Mouse (Mus musculus) neural tube, embryonic 10.5 days (tissue): ENCODE measurements at regions not wholly inside any gene's neighbourhood (a gene's known extent, or its start where the extent isn't known, plus 50 kb on each side); places are given as distances from the start of the nearest gene placed in this dataset.

Experiments
- DNase-seq: peaks from one replicate; pipeline ENCODE4 v3.0.0-alpha.2; 2017; ENCODE audit warnings: low spot score; ENCODE audit errors: extremely low spot score

DNA sequence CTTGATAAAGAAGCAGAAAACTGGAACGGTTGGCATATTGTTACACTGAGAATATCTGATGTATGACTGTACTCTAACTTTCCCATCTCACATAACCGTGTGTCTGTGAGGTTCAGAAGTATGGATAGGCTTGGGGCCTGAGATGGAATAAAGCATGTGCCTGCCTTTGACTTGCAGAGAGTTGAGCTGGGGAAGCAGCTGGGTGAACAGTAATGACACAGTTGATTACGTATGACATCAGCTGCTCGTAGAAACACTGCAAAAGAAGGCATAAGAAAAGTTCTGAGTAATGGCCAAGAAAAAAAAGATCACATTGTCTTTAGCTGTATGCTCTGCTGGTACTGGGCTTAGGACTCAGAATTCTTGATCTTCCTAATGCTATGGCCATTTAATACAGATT lies 138.4 kb upstream of the Cnr1 start:
- DNase-seq: no peak

DNA sequence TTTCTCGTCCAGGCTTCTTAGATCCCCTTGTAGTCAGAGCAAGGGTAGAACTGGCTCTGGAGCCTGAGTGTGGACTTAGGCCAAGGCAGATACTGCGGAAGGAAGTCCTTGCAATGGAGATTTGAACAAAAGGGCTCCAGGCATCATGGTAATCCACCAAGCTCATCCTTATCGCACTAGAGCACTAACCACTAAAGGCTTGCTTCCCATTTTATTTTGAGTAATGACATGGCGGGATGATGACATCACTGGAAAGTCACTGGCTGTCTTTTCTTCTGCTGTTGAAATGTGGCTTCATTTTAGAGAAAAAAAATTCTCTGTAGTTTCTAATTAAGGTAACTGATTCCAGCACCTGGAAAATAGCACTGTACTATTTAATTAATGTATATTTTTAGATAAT lies 137.4 kb upstream of the Cnr1 start:
- DNase-seq: no peak

DNA sequence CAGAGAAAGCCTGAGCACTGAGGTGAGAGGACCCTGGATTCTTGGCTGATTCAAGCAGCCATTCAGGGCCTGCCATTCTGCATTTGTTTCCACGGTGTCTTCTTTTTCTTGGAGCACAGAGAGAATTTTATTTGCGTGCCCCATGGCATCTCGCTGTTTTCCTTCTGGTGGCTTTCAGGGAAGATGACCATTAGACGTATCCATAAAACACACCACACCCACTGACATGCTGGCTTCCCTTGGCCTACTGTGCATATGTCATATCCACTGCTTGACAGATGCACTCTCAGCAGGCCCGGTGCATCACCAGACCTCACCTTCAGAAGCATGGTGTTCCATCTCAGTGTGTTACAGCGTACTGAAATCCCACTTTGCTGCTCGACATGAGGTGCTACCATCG lies 131.0 kb upstream of the Cnr1 start:
- DNase-seq: no peak

DNA sequence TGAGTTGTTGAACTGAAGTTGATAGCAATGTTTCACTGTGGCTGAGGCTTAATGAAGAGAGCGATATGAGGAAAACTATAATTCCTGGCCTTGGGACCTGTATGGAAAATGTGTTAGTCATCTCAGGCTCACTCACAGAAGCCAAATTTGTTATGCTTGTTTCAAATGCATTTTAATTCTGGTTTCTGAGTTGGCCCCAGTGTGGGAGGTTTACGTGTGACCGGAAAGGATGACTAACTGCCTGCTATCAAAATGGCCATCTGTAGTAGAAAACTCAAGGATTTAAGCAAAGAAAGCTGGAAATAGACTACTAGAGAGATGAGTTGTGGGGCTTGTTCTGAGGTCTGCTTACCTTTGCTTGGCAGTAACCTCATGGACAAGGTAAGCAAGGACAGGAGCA lies 128.9 kb upstream of the Cnr1 start:
- no peak for DNase-seq

DNA sequence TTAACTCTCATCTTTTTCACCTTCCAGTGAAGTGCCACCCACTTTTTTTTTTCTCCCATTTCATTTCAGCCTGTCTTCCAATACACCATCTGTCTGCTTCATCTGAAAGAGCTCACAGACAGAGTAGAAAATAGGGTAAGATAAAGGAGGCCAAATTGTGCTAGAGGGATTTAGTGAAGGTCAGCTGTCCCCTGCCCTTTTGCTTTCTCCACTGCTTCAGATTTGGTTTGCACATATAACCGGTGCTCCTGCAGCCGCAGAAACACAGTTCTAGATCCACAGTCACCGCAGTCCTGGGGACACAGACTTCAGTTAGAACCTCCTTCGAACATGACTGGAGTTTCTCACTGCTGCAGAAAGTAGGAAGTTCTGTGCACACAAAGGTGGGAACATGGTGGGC lies 126.4 kb upstream of the Cnr1 start:
- no peak for DNase-seq

DNA sequence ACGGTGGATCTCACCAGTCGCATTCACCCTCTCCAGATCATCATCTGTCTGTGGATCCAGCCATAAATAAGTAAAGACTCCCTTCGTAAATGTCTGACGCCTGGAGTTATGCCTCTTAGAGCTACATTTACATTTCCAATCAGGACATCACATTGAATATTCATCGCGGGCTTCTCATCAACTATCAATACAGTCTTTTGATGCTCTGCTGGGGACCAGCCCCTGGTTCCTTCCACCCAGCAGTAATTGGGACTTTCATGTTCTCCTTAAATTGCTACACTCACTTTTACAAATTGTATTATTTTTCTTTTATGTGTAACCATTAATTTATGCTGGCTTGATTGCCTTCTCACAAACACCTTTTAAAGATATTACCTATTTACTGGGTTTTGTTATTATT lies 125.7 kb upstream of the Cnr1 start:
- no peak for DNase-seq

DNA sequence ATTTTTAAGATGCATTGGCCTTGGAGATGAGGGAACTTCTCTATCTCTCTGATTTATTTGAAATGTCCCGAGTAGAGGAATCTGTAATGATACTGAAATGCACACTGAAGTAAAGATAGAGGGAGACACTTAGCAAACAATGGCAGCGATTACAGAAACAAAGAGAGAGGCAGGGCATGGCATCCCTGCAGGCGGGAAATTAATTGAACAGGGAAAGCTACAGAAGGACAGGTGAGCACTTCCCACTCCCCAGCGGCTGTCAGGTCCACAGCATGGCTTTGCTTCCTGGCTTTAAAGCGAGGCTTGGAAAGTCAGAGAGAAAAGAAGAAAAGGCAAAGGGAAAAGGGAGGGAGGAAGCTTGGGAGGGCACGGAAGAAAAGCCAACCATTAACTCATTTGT lies 125.3 kb upstream of the Cnr1 start:
- no peak for DNase-seq

DNA sequence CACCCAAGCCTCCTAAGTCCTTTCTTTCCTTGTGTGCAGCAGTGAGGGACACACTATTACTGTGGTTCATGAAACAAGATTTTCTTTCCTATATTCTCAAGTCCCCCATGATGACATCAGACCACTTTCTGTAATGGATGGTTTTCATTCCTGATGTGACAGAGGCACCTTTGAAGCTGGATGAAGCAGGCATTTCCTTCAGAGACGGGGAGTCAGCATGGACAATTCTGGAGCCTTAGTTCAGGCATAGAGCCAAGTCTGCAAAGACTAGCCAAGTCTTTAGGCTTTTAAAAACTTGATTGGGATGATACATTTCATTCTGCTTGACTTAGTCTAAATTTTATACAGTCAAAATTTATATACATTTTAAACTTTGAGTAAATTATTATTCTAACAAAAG lies 124.6 kb upstream of the Cnr1 start:
- no peak for DNase-seq

DNA sequence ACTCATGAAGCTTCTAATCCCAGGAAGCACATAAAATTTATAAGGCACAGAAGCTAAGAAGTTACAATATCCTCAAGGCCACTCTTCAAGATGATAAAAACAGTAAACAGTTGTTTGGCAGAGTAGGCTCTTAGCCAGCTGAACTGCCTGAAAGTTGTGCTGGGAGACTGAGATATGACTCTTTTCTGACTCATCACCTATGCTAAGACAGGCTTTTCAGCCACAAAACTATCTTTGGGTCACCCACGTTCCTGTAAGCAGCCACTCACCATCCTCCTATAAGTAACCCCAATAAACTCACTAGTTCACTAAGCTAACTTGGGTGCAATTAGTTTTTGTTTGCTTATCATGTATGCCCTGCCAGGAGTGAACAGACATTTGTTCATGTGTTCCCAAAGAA lies 112.1 kb upstream of the Cnr1 start:
- no peak for DNase-seq

DNA sequence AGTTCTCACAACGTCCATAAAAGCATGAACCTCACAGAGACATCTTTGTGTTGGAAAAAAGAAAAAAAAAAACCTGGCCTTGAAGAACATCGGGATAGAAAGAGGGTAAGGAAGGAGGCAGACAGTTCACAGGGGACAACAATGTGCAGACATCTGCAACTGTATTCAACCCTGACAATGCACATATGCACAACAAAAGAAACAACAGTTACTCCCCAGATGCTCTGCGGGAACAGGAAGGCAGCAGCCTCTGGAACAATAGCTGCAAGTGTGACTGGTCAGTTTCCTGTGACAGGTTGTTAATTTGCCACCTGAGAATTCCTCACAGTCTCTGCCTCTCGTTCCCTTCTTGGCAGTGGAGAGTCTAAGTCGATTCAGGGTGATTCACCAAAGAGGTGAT lies 100.5 kb upstream of the Cnr1 start:
- no peak for DNase-seq

DNA sequence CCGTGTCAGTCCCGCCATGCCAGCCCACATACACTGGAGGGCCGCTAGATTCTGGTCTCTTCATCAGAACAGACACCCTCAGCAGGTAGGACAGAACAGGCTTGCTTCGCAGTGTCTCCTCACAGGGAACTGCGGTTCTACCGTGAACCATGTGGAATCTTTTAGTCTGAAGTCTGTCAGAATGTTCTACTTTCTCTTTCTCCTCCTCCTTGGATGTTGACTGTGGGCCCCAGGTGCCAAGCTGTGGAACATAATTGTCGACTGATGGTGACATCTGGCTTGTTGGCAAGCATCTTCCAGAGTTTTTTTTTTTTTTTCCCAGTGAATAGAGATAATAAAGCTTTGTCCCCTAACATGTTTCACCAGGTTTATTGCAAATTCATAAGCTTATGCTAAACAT lies 91.3 kb upstream of the Cnr1 start:
- DNase-seq: no peak

DNA sequence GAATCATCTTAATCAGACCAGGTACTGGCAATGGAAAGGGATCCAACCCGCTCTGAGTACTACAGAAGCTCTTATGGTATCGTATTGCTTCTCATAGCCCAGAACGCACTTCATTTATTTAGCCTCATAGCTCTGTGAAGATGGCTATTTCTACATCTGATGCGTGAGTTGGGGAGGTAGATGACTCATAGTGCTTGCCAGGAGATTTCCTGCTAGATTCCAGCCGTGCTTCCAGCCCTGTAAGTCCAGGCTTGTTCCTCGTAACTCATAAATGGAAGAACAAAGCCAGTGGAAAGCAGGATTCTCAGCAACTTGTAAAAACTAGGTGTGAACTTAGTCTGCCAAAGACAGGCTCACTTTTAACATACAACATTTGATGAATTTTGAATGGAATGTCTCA lies 86.0 kb upstream of the Cnr1 start:
- no peak for DNase-seq

DNA sequence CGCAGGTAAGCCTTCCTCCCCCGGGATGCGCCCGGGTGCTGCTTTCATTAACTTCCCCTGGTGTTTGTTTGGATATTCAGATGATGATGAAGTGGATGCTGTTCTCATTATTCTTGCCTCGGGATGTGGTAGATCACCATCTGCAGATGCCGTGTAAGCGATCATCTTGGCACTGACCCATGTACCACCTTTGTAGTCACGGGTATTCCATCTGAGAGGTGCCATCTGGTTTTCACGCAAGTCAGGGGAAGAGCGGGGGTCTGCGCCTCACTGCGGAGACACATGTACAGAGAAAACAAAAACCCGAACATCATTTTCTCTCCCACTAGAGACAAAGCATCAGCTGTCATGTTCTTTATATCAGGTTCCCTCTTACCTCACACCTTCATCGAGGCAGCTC lies 84.3 kb upstream of the Cnr1 start:
- DNase-seq: no peak

DNA sequence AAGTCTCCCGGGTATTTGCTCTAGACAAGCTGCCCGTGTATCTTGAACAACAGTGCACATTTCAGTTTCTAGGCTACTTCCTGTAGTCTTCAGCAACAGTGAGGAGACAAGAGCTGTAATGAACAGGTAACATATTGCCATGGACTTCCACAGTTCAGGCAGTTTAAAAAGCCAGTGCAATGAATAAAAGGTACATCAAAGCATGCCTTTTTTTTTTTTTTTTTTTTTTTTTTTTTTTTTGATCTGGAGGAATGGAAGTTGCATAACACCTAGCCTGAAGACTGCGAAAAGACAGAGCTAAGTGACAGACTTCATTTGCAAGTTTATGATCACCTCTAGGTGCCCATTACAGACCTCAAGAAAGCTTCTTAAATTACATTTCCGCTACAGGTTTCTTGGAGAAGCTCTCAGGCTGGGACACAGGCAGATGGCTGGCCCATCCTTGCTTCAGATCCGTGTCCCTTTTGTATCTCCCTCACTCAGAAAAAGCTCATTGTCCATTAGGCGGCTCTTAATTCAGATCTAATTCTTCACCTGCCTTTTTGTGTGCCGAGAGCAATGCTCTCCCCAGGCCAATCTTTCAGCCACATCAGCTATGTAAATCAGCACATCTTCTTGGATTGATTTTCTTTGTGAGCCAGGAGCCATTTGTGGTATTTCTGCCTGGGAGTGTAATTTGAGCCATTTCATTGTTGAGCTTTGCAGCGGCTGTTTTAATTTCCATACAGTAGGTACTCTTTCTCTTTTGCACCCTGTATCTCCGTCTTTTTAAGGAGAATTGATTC lies 78.6 kb upstream of the Cnr1 start:
- DNase-seq: no peak

DNA sequence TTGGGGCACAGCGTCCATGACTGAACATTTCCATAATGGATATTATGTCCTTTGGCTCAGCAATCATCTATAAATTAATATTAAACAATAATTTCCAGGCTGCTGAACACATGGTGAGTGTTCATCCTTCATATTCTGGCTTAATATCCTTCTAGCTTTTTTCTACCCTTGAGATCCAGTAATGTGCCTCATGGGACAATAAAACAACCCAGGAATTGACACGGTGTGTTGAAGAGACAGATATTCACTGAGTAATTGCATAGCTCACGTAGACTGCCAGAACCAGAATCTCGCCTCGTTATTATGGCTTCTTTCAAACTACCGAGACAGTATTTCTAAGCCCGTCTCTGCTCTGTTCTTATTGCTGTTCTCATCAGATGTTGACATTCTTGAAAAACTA lies 74.1 kb upstream of the Cnr1 start:
- DNase-seq: no peak

DNA sequence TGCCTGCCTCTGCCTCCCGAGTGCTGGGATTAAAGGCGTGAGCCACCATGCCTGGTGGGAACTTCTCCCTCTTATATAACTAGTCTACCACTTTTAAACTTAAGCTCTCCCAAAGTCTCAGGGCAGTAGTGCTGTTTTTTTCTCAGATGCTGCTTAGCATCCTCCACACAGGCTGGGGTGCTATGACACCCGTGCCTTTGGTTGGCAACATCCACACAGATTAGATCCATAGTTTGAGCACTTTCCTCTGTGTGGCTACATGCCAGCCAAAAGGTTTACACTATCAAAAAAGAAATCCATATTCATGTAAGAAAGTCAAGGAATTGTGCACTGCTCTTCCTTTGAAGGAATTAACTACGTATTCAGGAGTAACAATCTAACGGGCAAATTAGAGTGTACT lies 72.1 kb upstream of the Cnr1 start:
- DNase-seq: no peak

DNA sequence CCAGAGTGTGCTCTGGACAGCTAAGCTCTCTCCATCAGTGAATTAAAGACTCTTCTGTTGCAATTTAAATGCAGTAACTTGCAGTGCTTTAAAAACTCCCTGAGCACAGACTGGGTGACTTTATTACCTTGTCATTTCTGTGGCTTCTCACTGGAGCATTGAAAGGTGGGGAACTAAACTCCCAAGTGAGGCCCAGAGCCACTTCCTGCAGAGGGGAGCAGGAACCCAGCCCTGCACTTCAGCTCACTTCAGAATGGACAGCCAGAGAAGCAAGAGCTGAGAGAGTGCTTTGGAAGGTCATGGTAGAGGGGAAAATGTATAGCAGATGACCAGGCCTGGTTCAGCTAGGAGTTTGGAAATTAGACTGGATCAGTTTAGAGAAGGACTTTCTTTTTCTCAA lies 69.3 kb upstream of the Cnr1 start:
- no peak for DNase-seq

DNA sequence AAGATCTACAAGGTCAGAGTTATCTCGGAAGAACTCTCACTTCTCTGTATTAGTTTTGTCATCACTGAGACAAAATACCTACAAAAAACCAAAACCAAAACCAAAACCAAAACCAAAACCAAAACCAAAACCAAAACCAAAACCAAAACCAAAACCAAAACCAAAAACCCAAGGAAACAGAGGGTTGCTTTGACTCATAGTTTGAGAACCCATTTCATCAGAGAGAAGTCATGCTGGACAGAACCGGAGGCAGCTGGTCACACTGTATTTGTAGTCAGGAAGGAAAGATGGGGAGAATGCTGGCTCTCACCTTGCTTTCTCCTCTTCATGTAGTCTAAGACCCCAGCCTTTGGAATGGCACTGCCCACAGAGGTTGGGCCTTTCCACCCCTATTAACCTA lies 57.3 kb upstream of the Cnr1 start:
- DNase-seq: no peak

DNA sequence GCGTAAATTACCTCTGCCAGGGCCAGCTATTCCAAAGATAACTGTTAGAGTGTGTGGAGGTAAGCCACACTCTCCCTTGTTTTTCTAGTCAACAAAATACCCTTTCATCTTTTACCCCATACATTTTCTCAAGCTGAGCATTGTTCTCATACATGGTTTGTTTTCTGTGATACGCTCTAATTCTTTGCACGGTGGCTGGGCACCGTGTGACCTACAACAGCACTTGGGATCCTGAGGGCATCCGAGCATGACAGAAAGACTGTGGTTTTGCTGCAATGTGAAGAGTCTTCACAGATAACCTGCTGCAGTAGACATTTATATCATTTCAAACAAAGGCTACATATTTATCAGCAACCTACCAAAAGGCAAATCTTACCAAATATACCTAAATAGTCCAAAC lies 55.1 kb upstream of the Cnr1 start:
- no peak for DNase-seq
